Comparison of ENCODE assay signal across 8 mouse cellular contexts in the genomic region with DNA sequence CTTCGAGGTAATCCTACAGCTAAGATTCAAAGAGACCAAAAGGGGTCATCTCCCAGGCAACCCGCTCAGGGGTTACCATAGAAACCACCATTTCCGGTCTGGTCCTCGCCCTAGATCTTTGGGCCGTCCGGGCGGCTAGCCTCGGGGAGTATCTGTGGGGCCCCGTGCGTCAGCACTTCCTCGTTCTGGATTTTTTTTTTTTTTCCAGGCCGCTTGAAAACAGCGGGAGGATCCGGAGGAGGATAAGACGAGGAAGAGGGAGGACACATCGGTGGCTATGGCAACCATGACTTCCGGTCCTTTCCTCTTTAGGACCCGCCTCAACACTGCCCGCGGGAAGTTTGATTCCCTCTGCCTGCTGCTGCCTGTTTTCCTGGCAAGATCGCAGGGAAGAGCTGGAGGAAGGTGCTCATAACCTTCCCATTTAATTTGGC. TPM values are rescaled to one million over a fixed set of nuclear protein-coding genes. Genes with fewer than 3 reads are reported as not detected.
DNase-seq lines count a peak whose midpoint lies in the region; ATAC-seq and TF ChIP-seq lines count a peak whose summit lies in the region.

Gene Lrrc49 (minus strand): TSS at position 268 of the 434 bp plus-strand sequence.

- peak; percentile 82 for DNase-seq in CD4-positive, CD25-positive, alpha-beta regulatory T cell, adult 2 months (ENCODE audit: low read depth, low spot score)
- DNase-seq in brain, embryonic 18.5 days (ENCODE audit: low read depth, low spot score) = peak; percentile 88
- peak; percentile 90 for DNase-seq in forebrain, embryonic 10.5 days (ENCODE audit: extremely low spot score, low spot score)
- peak; percentile 93 to 97 for DNase-seq in kidney, postnatal 25 days
- peak; percentile 50 to 65 (median 61) for DNase-seq in liver, embryonic 14.5 days (ENCODE audit: low read depth in 3 of 3, low spot score in 3 of 3)
- DNase-seq in neural tube, embryonic 11.5 days (ENCODE audit: low spot score) = peak; percentile 89
- DNase-seq in stomach, postnatal 0 days (ENCODE audit: low spot score) = peak; percentile 86

- H3K4me2 ChIP-seq in heart, embryonic 15.5 days = peak within 1 kb of the TSS; percentile 80
- H3K4me2 ChIP-seq in liver, embryonic 14.5 days (ENCODE audit: low read depth) = peak within 1 kb of the TSS; percentile 65
- H3K4me2 ChIP-seq in neural tube, embryonic 11.5 days (ENCODE audit: low read depth) = peak within 1 kb of the TSS; percentile 48
- H3K4me2 ChIP-seq in stomach, postnatal 0 days (replicated peaks; ENCODE audit: low read depth) = peak within 1 kb of the TSS; percentile 60

- H3K36me3 ChIP-seq in forebrain, embryonic 10.5 days (replicated peaks) = peaks cover 20% of the 10 kb centered on the region
- H3K36me3 ChIP-seq in heart, embryonic 15.5 days = no peaks in the 10 kb centered on the region
- H3K36me3 ChIP-seq in liver, embryonic 14.5 days (replicated peaks; ENCODE audit: control insufficient read depth, insufficient read depth, low read depth) = no peaks in the 10 kb centered on the region
- no peaks in the 10 kb centered on the region; the same call in 1 of the 2 replicates for H3K36me3 ChIP-seq in neural tube, embryonic 11.5 days (ENCODE audit: control insufficient read depth, insufficient read depth, low read length)
- no peaks in the 10 kb centered on the region for H3K36me3 ChIP-seq in stomach, postnatal 0 days (ENCODE audit: control insufficient read depth, insufficient read depth, low read length)

- peak within 1 kb of the TSS; percentile 60 for H3K9ac ChIP-seq in heart, embryonic 15.5 days
- peak within 1 kb of the TSS; percentile 14; the same call in 1 of the 2 replicates for H3K9ac ChIP-seq in liver, embryonic 14.5 days (replicated peaks)
- peak within 1 kb of the TSS; percentile 61 for H3K9ac ChIP-seq in neural tube, embryonic 11.5 days (ENCODE audit: low read length)
- peak within 1 kb of the TSS; percentile 55 for H3K9ac ChIP-seq in stomach, postnatal 0 days (ENCODE audit: low read length)

- WGBS in forebrain, embryonic 10.5 days = under 1% methylated on average over 21 of the region's 21 CpGs
- WGBS in heart, embryonic 15.5 days = 0% methylated on average over 21 of the region's 21 CpGs
- under 1% methylated on average over 21 of the region's 21 CpGs for WGBS in liver, embryonic 14.5 days (ENCODE audit: insufficient replicate concordance)
- under 1% methylated on average over 21 of the region's 21 CpGs for WGBS in neural tube, embryonic 11.5 days
- under 1% methylated on average over 18 of the region's 21 CpGs for WGBS in stomach, postnatal 0 days

- H3K4me1 ChIP-seq in forebrain, embryonic 10.5 days = peaks cover 21% of the 10 kb centered on the region
- peaks cover 7% of the 10 kb centered on the region for H3K4me1 ChIP-seq in heart, embryonic 15.5 days (replicated peaks)
- peaks cover 0 to 3% of the 10 kb centered on the region in 2 experiments; a peak in 1 of 4 replicates for H3K4me1 ChIP-seq in liver, embryonic 14.5 days (replicated peaks; ENCODE audit: control insufficient read depth in 2 of 2, insufficient read depth in 2 of 2, low read length in 1 of 2)
- no peaks in the 10 kb centered on the region for H3K4me1 ChIP-seq in neural tube, embryonic 11.5 days (ENCODE audit: control insufficient read depth, insufficient read depth, low read length)
- H3K4me1 ChIP-seq in stomach, postnatal 0 days (replicated peaks; ENCODE audit: control insufficient read depth, insufficient read depth) = 0 out of 2 replicates have a peak, but pooled peaks cover 2% of the 10 kb centered on the region

- peak within 1 kb of the TSS; percentile 95 for H3K27ac ChIP-seq in forebrain, embryonic 10.5 days
- peak within 1 kb of the TSS; percentile 73 for H3K27ac ChIP-seq in heart, embryonic 15.5 days
- H3K27ac ChIP-seq in liver, embryonic 14.5 days = no peak within 1 kb of the TSS
- peak within 1 kb of the TSS; percentile 98 for H3K27ac ChIP-seq in neural tube, embryonic 11.5 days (ENCODE audit: low read depth, low read length)
- peak within 1 kb of the TSS; percentile 74 for H3K27ac ChIP-seq in stomach, postnatal 0 days (replicated peaks)

- peak within 1 kb of the TSS; percentile 56 for H3K4me3 ChIP-seq in forebrain, embryonic 10.5 days
- peak within 1 kb of the TSS; percentile 73 for H3K4me3 ChIP-seq in heart, embryonic 15.5 days
- peak within 1 kb of the TSS; percentile 56 to 79 for H3K4me3 ChIP-seq in liver, embryonic 14.5 days (ENCODE audit: insufficient read depth in 1 of 2, low read depth in 2 of 2, low read length in 2 of 2)
- H3K4me3 ChIP-seq in neural tube, embryonic 11.5 days (ENCODE audit: low read depth, low read length) = peak within 1 kb of the TSS; percentile 57
- peak within 1 kb of the TSS; percentile 57 for H3K4me3 ChIP-seq in stomach, postnatal 0 days (ENCODE audit: low read depth, low read length)

- TF ChIP-seq CTCF in liver, embryonic 14.5 days (IDR thresholded peaks at IDR 0.05; ENCODE audit: low read depth) = no peak
- no peak for TF ChIP-seq CTCF in stomach, postnatal 0 days (IDR thresholded peaks at IDR 0.05; ENCODE audit: low read depth)

- TF ChIP-seq EP300 in liver, embryonic 14.5 days (IDR thresholded peaks at IDR 0.05; ENCODE audit: low read depth) = no peak
- TF ChIP-seq EP300 in stomach, postnatal 0 days (optimal IDR thresholded peaks at IDR 0.05) = peak; percentile 46

- peak; percentile 91 for ATAC-seq in heart, embryonic 15.5 days (replicated peaks; ENCODE audit: insufficient number of reproducible peaks, insufficient read depth, low FRiP score, low read depth)
- peak; percentile 68 for ATAC-seq in liver, embryonic 14.5 days (ENCODE audit: insufficient read depth)
- ATAC-seq in neural tube, embryonic 11.5 days (ENCODE audit: insufficient read depth, low FRiP score, low TSS enrichment) = peak; percentile 94
- peak; percentile 95 for ATAC-seq in stomach, postnatal 0 days (ENCODE audit: low FRiP score, low TSS enrichment)

- no peaks in the 10 kb centered on the region for H3K27me3 ChIP-seq in forebrain, embryonic 10.5 days (ENCODE audit: poor library complexity, severe bottlenecking)
- H3K27me3 ChIP-seq in heart, embryonic 15.5 days = no peaks in the 10 kb centered on the region
- no peaks in the 10 kb centered on the region for H3K27me3 ChIP-seq in liver, embryonic 14.5 days (ENCODE audit: control insufficient read depth, insufficient read depth, low read length)
- H3K27me3 ChIP-seq in neural tube, embryonic 11.5 days (ENCODE audit: control insufficient read depth, insufficient read depth, low read length) = no peaks in the 10 kb centered on the region
- no peaks in the 10 kb centered on the region for H3K27me3 ChIP-seq in stomach, postnatal 0 days (ENCODE audit: control insufficient read depth, insufficient read depth, low read length)

- H3K9me3 ChIP-seq in forebrain, embryonic 10.5 days = no peaks in the 10 kb centered on the region
- no peaks in the 10 kb centered on the region for H3K9me3 ChIP-seq in heart, embryonic 15.5 days (replicated peaks)
- H3K9me3 ChIP-seq in liver, embryonic 14.5 days (ENCODE audit: control insufficient read depth, low read length) = no peaks in the 10 kb centered on the region
- H3K9me3 ChIP-seq in neural tube, embryonic 11.5 days (ENCODE audit: control insufficient read depth, low read length) = no peaks in the 10 kb centered on the region
- H3K9me3 ChIP-seq in stomach, postnatal 0 days (ENCODE audit: control insufficient read depth, low read length) = no peaks in the 10 kb centered on the region

RNA-seq across cellular contexts. Expression of gene Lrrc49, which starts in this region (rescaled TPM):
- polyA plus RNA-seq in forebrain, embryonic 10.5 days (2016; fragmentation: Nextera tagmentation; extraction: Ambion mirVana) = 29.7 and 31.7 TPM in 2 replicates
- 9.4 and 10.1 TPM in 2 replicates for polyA plus RNA-seq in heart, embryonic 15.5 days (2015; fragmentation: Nextera tagmentation; extraction: Ambion mirVana)
- 0.45 and 0.54 TPM in 2 replicates for polyA plus RNA-seq in liver, embryonic 14.5 days (2012; rRNA removed)
- polyA plus RNA-seq in liver, embryonic 14.5 days (2014; fragmentation: Nextera tagmentation; extraction: Ambion mirVana) = 0.66 and 0.72 TPM in 2 replicates
- polyA plus RNA-seq in neural tube, embryonic 11.5 days (2014; fragmentation: Nextera tagmentation; extraction: Ambion mirVana) = 45.7 and 47.9 TPM in 2 replicates
- 10.2 and 10.5 TPM in 2 replicates for polyA plus RNA-seq in stomach, postnatal 0 days (2015; fragmentation: Nextera tagmentation; extraction: Ambion mirVana)

Comparison
In these comparisons a context has a peak if more than half of its experiments do, and no peak if none do; other contexts are left out.
1. Peak in DNase-seq, ATAC-seq, H3K4me3 ChIP-seq, H3K9ac ChIP-seq and H3K4me2 ChIP-seq in liver, embryonic 14.5 days; RNA of the gene not detected or under 1 TPM.